Mouse (Mus musculus) lung, postnatal 0 days (tissue): ENCODE data around the gene Sst. TPM values are rescaled to one million over a fixed set of nuclear protein-coding genes. Genes with fewer than 3 reads are reported as not detected.
A peak's percentile ranks its signal among the peaks of the same experiment; 100 is the strongest.

Source experiments
- ATAC-seq: fragments of 200-750 bp; cut with Nextera tagmentation; 2 replicates; pipeline ENCODE4 v1.8.0; 2017; ENCODE audit warnings: moderate library complexity
- DNase-seq: peaks from one replicate; pipeline ENCODE4 v3.0.0-alpha.2; 2016; ENCODE audit warnings: low spot score
- H3K27ac ChIP-seq: fragments of 300-500 bp; sonication (generic); 2 replicates; pipeline ENCODE4 v1.5.1; 2014; ENCODE audit warnings: antibody characterized with exemption, mild to moderate bottlenecking, low read length, mixed read lengths
- H3K27me3 ChIP-seq: fragments of 300-500 bp; sonication (generic); replicated peaks from 2 replicates; pipeline ENCODE4 v1.6.1; 2014; ENCODE audit warnings: low read length, mixed read lengths; ENCODE audit not compliant: insufficient read depth
- H3K36me3 ChIP-seq: fragments of 300-500 bp; sonication (generic); 2 replicates; pipeline ENCODE4 v1.6.1; 2014; ENCODE audit warnings: low read length, mixed read lengths; ENCODE audit not compliant: insufficient read depth
- H3K4me1 ChIP-seq: fragments of 300-500 bp; sonication (generic); 2 replicates; pipeline ENCODE4 v1.6.1; 2014; ENCODE audit warnings: antibody characterized with exemption, low read depth, low read length, mixed read lengths; ENCODE audit not compliant: insufficient read depth
- H3K4me2 ChIP-seq: fragments of 300-500 bp; sonication (generic); replicated peaks from 2 replicates; pipeline ENCODE4 v1.6.1; 2014; ENCODE audit warnings: low read depth, mild to moderate bottlenecking, low read length, moderate library complexity, mixed read lengths
- H3K4me3 ChIP-seq: fragments of 300-500 bp; sonication (generic); 2 replicates; pipeline ENCODE4 v1.5.1; 2014; ENCODE audit warnings: low read depth, low read length
- H3K9ac ChIP-seq: fragments of 300-500 bp; sonication (generic); replicated peaks from 2 replicates; pipeline ENCODE4 v1.6.1; 2014; ENCODE audit warnings: low read depth, mild to moderate bottlenecking
- H3K9me3 ChIP-seq: fragments of 300-500 bp; sonication (generic); 2 replicates; pipeline ENCODE4 v1.6.1; 2016; ENCODE audit warnings: low read length, mixed read lengths
- CTCF ChIP-seq: IDR thresholded peaks from 2 replicates; pipeline ENCODE4 v1.5.1; 2016; ENCODE audit warnings: antibody characterized with exemption, mild to moderate bottlenecking
- EP300 ChIP-seq: IDR thresholded peaks from 2 replicates; pipeline ENCODE4 v1.6.1; 2016; ENCODE audit warnings: antibody characterized with exemption, mild to moderate bottlenecking, control low read depth
- WGBS: fragments of 180-500 bp; shearing (Covaris S2); extraction: QIAGEN DNeasy Blood & Tissue Kit; methylation state at CpG from one replicate; pipeline ENCODE4 v1.1.7; 2014; 5-methylcytosine and 5-hydroxymethylcytosine counted together
- polyA plus RNA-seq: library from polyadenylated mRNA; unstranded; fragments of >200 nt; fragmentation: Nextera tagmentation; extraction: Ambion mirVana; gene quantifications from 2 replicates; pipeline ENCODE4 v1.2.1, GENCODE M21; 2015

Sst gene
- polyA plus RNA-seq, 1 experiment from 2014 or later: not detected

- TF ChIP-seq EP300 (no peak), CTCF (no peak)
- Histone ChIP-seq H3K4me1 (no peaks in the 10 kb centered on the region), H3K27ac (no peak overlapping the region), H3K36me3 (no peaks in the 10 kb centered on the region), H3K4me3 (no peak overlapping the region), H3K9me3 (no peaks in the 10 kb centered on the region), H3K4me2 (no peak overlapping the region), H3K9ac (no peak overlapping the region), H3K27me3 (peaks cover 11% of the 10 kb centered on the region)
- no peak for ATAC-seq
- DNase-seq: peak; percentile 65
- WGBS: 4% methylated on average over 9 of the region's 9 CpGs
These were observed 607 bp downstream of the Sst start for GRCm38 (mm10) chr16:23890151-23890550.

- peaks cover 10% of the 10 kb centered on the region for H3K27me3 ChIP-seq
- no peak for ATAC-seq
- TF ChIP-seq CTCF (no peak), EP300 (no peak)
These were observed 2.7 kb downstream of the Sst start for GRCm38 (mm10) chr16:23887910-23888579.

GRCm38 (mm10) chr16:23885098-23885497 is 5.7 kb downstream of the Sst start:
- Histone ChIP-seq H3K36me3 (no peaks in the 10 kb centered on the region), H3K9me3 (no peaks in the 10 kb centered on the region), H3K4me1 (no peaks in the 10 kb centered on the region), H3K9ac (no peak overlapping the region), H3K4me3 (no peak overlapping the region), H3K27me3 (no peaks in the 10 kb centered on the region; the same call in 1 of the 2 replicates), H3K27ac (no peak overlapping the region), H3K4me2 (no peak overlapping the region)
- ATAC-seq: no peak
- TF ChIP-seq CTCF: no peak
- no peak for TF ChIP-seq EP300
- 77% methylated on average over 12 of the region's 12 CpGs for WGBS
- no peak for DNase-seq

More at GRCm38 (mm10) chr16:23887910-23888579, 2.7 kb downstream of the Sst start:
- DNase-seq: no peak
- Histone ChIP-seq H3K36me3 (no peaks in the 10 kb centered on the region), H3K4me2 (no peak overlapping the region), H3K9me3 (no peaks in the 10 kb centered on the region), H3K9ac (no peak overlapping the region), H3K4me3 (no peak overlapping the region), H3K4me1 (no peaks in the 10 kb centered on the region), H3K27ac (no peak overlapping the region)
- WGBS: 64% methylated on average over 10 of the region's 10 CpGs

GRCm38 (mm10) chr16:23855242-23855641 is 35.5 kb downstream of the Sst start:
- Histone ChIP-seq H3K4me1 (no peaks in the 10 kb centered on the region), H3K9me3 (no peaks in the 10 kb centered on the region), H3K27ac (no peak overlapping the region), H3K27me3 (no peaks in the 10 kb centered on the region), H3K36me3 (no peaks in the 10 kb centered on the region), H3K9ac (no peak overlapping the region), H3K4me3 (no peak overlapping the region), H3K4me2 (no peak overlapping the region)
- ATAC-seq (no peak), DNase-seq (no peak)
- no peak for TF ChIP-seq CTCF
- TF ChIP-seq EP300: 0 out of 2 replicates have a peak, but pooled peaks have one; percentile 9
- WGBS: 49% methylated on average over 1 of the region's 1 CpGs

- Histone ChIP-seq H3K4me2 (no peak overlapping the region), H3K9ac (no peak overlapping the region), H3K36me3 (no peaks in the 10 kb centered on the region), H3K9me3 (no peaks in the 10 kb centered on the region), H3K4me3 (no peak overlapping the region), H3K4me1 (no peaks in the 10 kb centered on the region), H3K27me3 (no peaks in the 10 kb centered on the region), H3K27ac (no peak overlapping the region)
- DNase-seq: no peak
- ATAC-seq: no peak
- TF ChIP-seq CTCF: no peak
- no peak for TF ChIP-seq EP300
These were observed 41.0 kb downstream of the Sst start for GRCm38 (mm10) chr16:23849720-23850119.

- H3K9me3 ChIP-seq: no peaks in the 10 kb centered on the region
- H3K4me3 ChIP-seq: no peak overlapping the region
- ATAC-seq: no peak
- DNase-seq: no peak
- H3K4me1 ChIP-seq: no peaks in the 10 kb centered on the region
- H3K9ac ChIP-seq: no peak overlapping the region
- H3K4me2 ChIP-seq: no peak overlapping the region
- TF ChIP-seq CTCF (no peak), EP300 (no peak)
- H3K27me3 ChIP-seq: no peaks in the 10 kb centered on the region
- H3K27ac ChIP-seq: no peak overlapping the region
- no peaks in the 10 kb centered on the region for H3K36me3 ChIP-seq
These were observed 41.6 kb downstream of the Sst start for GRCm38 (mm10) chr16:23849176-23849575.
